ENCODE assay signal across 8 mouse cellular contexts in the genomic region with DNA sequence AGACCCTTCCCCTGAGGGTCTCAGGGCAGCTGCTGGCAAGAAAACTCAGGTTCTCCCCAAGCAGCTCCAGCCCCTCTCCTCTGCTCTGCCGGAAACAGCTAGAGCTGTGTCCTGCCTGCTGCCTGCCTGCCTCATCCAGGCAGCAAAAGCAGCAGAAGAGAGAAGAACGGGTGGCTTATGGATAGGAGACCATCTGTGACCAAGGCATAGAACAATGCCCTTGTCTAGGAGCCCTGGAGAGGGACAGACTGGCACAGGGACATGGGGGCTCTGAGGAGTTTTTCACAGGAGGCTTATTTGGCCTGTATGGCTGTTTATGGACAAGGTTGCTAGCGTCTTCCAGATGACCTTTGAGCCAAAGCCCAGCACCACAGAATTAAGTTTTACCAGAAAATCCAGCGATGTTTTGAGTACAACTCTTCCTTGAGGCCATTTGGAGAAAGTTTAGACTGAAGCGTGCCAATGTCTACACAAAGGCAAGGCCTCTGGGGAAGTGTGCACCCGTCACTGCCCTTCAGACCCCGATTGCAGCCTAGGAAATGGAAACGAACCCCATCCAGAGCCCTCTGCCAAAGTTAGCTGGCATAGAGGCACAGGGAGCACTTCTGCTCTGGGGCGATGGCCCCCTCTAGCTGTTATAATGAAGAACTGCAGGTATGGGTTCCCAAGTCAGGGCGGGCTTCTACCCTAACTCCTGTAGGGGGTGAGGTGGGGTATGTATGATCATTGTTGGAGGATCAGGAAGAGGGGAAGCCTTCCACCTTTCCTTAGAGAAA. TPM values are rescaled to one million over a fixed set of nuclear protein-coding genes. Genes with fewer than 3 reads are reported as not detected.
DNase-seq lines count a peak whose midpoint lies in the region; ATAC-seq and TF ChIP-seq lines count a peak whose summit lies in the region.

No protein-coding gene starts in this region.

- no peak overlapping the region for H3K4me2 ChIP-seq in hindbrain, embryonic 16.5 days (ENCODE audit: low read length)
- no peak overlapping the region for H3K4me2 ChIP-seq in midbrain, postnatal 0 days (ENCODE audit: low read depth, low read length, poor library complexity, severe bottlenecking)

- no peaks in the 10 kb centered on the region; the same call in 1 of the 2 replicates for H3K36me3 ChIP-seq in hindbrain, embryonic 16.5 days (ENCODE audit: control insufficient read depth, insufficient read depth, low read length)
- H3K36me3 ChIP-seq in midbrain, postnatal 0 days (ENCODE audit: insufficient read depth, low read length) = peaks cover 14% of the 10 kb centered on the region; the same call in 1 of the 2 replicates

- no peak overlapping the region for H3K4me3 ChIP-seq in hindbrain, embryonic 16.5 days (ENCODE audit: low read length)
- no peak overlapping the region for H3K4me3 ChIP-seq in midbrain, postnatal 0 days (ENCODE audit: low read depth, low read length)

- H3K9ac ChIP-seq in hindbrain, embryonic 16.5 days (ENCODE audit: low read depth, low read length) = no peak overlapping the region
- H3K9ac ChIP-seq in midbrain, postnatal 0 days (replicated peaks; ENCODE audit: low read length, poor library complexity, severe bottlenecking) = no peak overlapping the region

- 21% methylated on average over 10 of the region's 10 CpGs for WGBS in hindbrain, embryonic 16.5 days
- WGBS in midbrain, postnatal 0 days = 22% methylated on average over 10 of the region's 10 CpGs

- no peaks in the 10 kb centered on the region for H3K27me3 ChIP-seq in hindbrain, embryonic 16.5 days (replicated peaks; ENCODE audit: control insufficient read depth, insufficient read depth, low read length)
- H3K27me3 ChIP-seq in midbrain, postnatal 0 days (ENCODE audit: insufficient read depth, low read length) = no peaks in the 10 kb centered on the region

- H3K9me3 ChIP-seq in hindbrain, embryonic 16.5 days (ENCODE audit: control insufficient read depth, low read length) = no peaks in the 10 kb centered on the region
- H3K9me3 ChIP-seq in midbrain, postnatal 0 days (ENCODE audit: low read length) = no peaks in the 10 kb centered on the region

- intact Hi-C loops in left cerebral cortex, postnatal 36 days (cut with DNase I) = loop anchor here (5.0 kb wide), 1 partner anchor 50 kb away; the partner anchor contains the start of gene Trim8

- ATAC-seq in hindbrain, embryonic 16.5 days = peak; percentile 70
- peak; percentile 52; the same call in 1 of the 2 replicates for ATAC-seq in midbrain, postnatal 0 days (ENCODE audit: low FRiP score)

- peak; percentile 41 for DNase-seq in urinary bladder, postnatal 14 days (ENCODE audit: low spot score)
- no peak for DNase-seq in urinary bladder, postnatal 25 days (ENCODE audit: low spot score)
- DNase-seq in cerebellum, adult 9-10 months = peak; percentile 75
- DNase-seq in frontal cortex, postnatal 14 days (ENCODE audit: low spot score in 2 of 2) = peak; percentile 48
- DNase-seq in left cerebral cortex, postnatal 36 days (ENCODE audit: low spot score in 2 of 2) = peak; percentile 49 to 51
- DNase-seq in midbrain, postnatal 0 days (ENCODE audit: low spot score) = peak; percentile 86
- peak; percentile 50 to 57 for DNase-seq in thymus, postnatal 36 days

- peak; percentile 87 for TF ChIP-seq CTCF in midbrain, postnatal 0 days (IDR thresholded peaks at IDR 0.05)

- H3K27ac ChIP-seq in hindbrain, embryonic 16.5 days (ENCODE audit: low read depth, low read length) = peak overlapping the region; percentile 72
- no peak overlapping the region for H3K27ac ChIP-seq in midbrain, postnatal 0 days (ENCODE audit: low read depth, low read length)

- peaks cover 11% of the 10 kb centered on the region for H3K4me1 ChIP-seq in hindbrain, embryonic 16.5 days (ENCODE audit: control insufficient read depth, insufficient read depth, low read depth, low read length)
- H3K4me1 ChIP-seq in midbrain, postnatal 0 days (ENCODE audit: insufficient read depth, low read length) = no peaks in the 10 kb centered on the region

RNA-seq across cellular contexts. Expression of gene Trim8, which starts 49.3 kb away (rescaled TPM):
- polyA plus RNA-seq in hindbrain, embryonic 16.5 days (2015; fragmentation: Nextera tagmentation; extraction: Ambion mirVana) = 23.4 and 27.6 TPM in 2 replicates
- 100 to 1,000 TPM; 109 to 114 TPM for total RNA-seq in left cerebral cortex, postnatal 36 days (2021)
- total RNA-seq in midbrain, postnatal 0 days (2014; rRNA removed) = 96.6 and 103 TPM in 2 replicates
- 27.8 and 30.4 TPM in 2 replicates for polyA plus RNA-seq in midbrain, postnatal 0 days (2015; fragmentation: Nextera tagmentation; extraction: Ambion mirVana)

RNA-seq across cellular contexts. Expression of gene Sufu, which starts 55.5 kb away (rescaled TPM):
- 19.8 and 24.2 TPM in 2 replicates for polyA plus RNA-seq in hindbrain, embryonic 16.5 days (2015; fragmentation: Nextera tagmentation; extraction: Ambion mirVana)
- 10 to 100 TPM; 18.3 to 18.6 TPM for total RNA-seq in left cerebral cortex, postnatal 36 days (2021)
- 11.5 and 14.4 TPM in 2 replicates for total RNA-seq in midbrain, postnatal 0 days (2014; rRNA removed)
- polyA plus RNA-seq in midbrain, postnatal 0 days (2015; fragmentation: Nextera tagmentation; extraction: Ambion mirVana) = 13.2 and 14.5 TPM in 2 replicates

RNA-seq across cellular contexts. Expression of gene Actr1a, which starts 56.7 kb away (rescaled TPM):
- 351 and 369 TPM in 2 replicates for polyA plus RNA-seq in hindbrain, embryonic 16.5 days (2015; fragmentation: Nextera tagmentation; extraction: Ambion mirVana)
- 100 to 1,000 TPM; 175 to 195 TPM for total RNA-seq in left cerebral cortex, postnatal 36 days (2021)
- total RNA-seq in midbrain, postnatal 0 days (2014; rRNA removed) = 356 and 359 TPM in 2 replicates
- polyA plus RNA-seq in midbrain, postnatal 0 days (2015; fragmentation: Nextera tagmentation; extraction: Ambion mirVana) = 327 and 343 TPM in 2 replicates
